Mouse (Mus musculus): ENCODE data around the gene Tenm4.

The Tenm4 gene

DNA sequence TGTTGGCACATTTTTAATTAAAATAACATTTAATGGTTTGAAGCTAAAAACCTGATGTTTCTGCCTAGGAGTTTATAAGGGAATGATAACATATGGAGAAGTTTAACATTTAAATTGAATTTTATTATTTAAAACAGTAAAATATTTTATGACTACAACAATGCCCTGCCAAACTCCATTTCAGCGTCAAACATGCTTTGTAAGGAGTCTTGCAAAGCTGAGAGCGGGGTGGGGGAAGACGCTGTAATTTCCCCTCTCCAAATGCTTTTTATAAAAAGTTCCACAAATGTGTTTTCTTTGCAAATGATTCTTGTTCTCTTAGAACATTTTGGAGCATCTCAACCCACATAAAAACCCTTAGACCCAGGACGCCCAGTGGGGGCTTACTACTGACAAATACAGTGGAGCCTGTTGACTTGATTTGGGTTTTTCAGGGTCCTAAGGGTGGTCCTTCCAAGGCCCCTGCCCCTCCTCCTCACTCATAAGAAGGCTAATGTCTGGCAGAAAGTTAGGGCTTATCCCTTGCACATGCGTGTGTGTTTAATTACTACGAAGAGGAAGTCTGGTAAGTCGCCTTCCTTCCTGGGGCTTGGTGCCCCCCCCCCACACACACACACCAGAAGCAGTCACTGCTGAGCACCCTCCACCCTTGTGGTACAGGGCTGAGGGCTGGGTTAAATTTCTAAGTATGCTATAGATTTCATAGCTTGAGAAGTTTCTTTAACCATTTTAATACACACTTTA, 563.4 kb downstream of the Tenm4 start:
- DNase-seq (ENCODE audit: low spot score), result no peak

DNA sequence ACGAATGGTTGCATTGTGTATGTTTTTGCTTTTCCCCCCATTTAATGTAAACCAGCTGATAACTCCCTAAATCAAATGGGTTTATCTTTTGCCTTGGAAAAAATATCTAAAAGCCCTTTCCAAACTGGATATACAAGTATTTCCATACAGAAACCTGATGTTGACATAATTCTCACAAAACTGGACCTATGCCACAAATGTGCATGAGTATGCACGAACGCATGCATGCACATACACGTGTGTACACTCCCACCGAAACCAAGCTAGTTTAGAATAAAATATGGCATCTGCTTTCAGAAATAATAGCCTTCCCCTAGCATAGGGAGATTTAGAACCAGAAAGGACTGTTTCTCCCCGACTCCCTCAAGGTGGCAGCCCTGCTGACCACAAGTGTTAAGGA, 569.6 kb downstream of the Tenm4 start:
- DNase-seq (ENCODE audit: low spot score), result no peak

- DNase-seq (ENCODE audit: low spot score), result no peak
These were observed 571.2 kb downstream of the Tenm4 start for GRCm38 (mm10) chr7:96742221-96742620.

- DNase-seq (ENCODE audit: low spot score), result peak; percentile 12
These were observed 574.9 kb downstream of the Tenm4 start for GRCm38 (mm10) chr7:96745956-96746355.

DNA sequence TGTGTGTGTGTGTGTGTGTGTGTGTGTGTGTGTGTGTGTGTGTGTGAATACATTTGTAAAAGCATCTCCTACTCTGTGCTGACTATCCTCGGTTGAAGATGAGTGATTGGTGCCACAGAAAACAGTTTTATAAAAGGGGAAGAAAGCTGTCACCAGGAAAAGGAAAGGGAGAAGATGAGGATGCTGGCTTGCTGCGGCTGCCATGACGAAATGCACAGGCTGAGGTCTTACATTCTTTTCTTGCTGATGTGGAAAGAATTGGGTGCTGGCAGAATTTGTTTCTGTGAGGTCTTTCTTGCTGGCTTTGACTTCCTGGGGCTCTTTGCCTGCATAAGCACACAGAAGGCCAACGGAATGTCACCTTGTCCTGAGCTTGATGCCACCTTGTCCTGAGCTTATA, 575.7 kb downstream of the Tenm4 start:
- no peak for DNase-seq (ENCODE audit: low spot score)

GRCm38 (mm10) chr7:96748538-96749045, 577.5 kb downstream of the Tenm4 start:
- DNase-seq (ENCODE audit: low spot score), result no peak

DNA sequence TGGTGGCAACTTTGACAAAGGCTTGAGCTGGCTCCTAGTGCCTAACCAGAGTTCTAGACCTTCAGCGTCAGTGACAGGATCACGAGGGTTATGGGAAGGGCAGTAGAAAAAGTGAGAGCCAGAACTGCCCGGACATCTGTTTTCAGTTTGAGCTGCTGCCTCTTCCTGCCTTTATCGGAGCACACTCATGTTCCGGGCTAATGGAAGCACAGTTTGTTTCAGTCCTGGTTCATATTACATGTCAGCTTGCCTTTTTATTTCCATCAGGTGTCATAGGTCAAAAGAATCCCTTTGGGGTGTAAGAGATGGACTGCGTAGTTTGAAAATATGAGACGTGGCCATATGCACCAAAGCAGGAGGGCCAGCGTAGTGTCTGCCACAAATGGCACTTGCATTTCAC, 578.7 kb downstream of the Tenm4 start:
- DNase-seq (ENCODE audit: low spot score), result peak; percentile 11

- DNase-seq (ENCODE audit: low spot score), result no peak
These were observed 580.2 kb downstream of the Tenm4 start for GRCm38 (mm10) chr7:96751236-96751635.

- no peak for DNase-seq (ENCODE audit: low spot score)
These were observed 581.7 kb downstream of the Tenm4 start for GRCm38 (mm10) chr7:96752776-96753175.

DNA sequence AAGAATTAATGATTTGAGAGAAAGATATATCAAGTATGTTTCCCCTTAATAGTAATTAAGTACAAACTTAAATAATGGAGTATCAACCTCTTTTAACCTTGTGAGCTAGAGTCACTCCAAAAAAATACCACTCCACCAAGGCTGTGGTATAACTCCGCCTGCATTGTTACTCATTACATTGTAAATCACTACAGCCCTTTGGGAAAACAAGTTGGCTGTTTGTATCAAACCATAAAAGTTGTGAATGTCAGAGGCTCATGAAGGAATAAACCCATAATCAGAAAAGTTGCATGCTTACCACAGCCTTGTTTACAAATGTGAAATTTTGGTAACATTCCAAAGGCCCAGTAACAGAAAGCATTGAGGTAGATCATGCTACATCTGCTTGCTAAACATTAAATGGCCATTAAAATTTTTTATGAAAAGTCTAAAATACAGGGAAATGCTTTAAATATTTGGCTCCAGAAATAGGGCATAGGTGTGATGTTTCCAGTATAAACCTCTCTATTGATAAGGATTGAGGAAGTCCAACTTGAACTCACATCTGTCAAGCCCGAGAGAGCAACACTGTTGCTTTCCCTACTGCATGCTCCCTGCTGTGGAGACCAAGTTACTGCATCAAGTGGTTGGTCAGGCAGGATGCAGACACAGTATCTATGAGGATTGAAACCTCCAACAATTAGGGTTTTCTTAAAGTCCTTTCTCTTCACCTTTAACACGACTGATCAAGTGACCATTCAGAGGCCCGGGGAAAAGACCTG, 582.5 kb downstream of the Tenm4 start:
- DNase-seq (ENCODE audit: low spot score), result no peak

- no peak for DNase-seq (ENCODE audit: low spot score)
These were observed 583.1 kb downstream of the Tenm4 start for GRCm38 (mm10) chr7:96754175-96754574.

DNA sequence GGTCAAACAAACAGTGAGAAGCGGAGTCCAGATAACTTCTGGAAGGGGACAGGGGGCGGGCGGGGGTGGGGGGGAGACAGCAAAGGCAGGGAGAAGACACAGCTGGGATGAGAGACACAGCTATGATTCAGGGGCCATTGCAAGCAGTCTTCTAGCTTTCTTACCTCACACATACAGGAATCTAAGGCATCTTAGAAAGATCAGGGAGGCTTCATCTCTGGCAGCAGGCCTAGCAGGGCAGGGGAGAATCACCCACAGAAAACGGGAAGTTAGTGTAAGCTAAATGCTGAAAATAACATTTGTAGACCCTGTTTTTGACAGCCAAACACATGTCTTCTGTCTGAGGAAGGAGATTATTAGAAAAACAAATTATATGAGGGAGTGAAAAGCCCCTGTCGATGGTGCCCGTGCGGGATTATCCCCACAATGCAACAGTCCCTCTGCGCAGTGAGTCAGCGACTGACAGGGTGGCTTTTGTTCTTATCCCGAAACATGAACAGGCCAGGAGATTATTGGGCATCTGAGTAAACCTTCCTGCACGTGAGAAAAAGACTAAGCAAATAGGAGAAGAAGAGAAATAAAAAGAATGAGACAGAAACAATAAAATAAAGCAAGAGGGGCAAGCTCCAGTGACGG, 584.5 kb downstream of the Tenm4 start:
- DNase-seq (ENCODE audit: low spot score), result no peak

GRCm38 (mm10) chr7:96756104-96756742, 585.2 kb downstream of the Tenm4 start:
- no peak for DNase-seq (ENCODE audit: low spot score)

GRCm38 (mm10) chr7:96757067-96757466, 586.0 kb downstream of the Tenm4 start:
- DNase-seq (ENCODE audit: low spot score), result no peak

DNA sequence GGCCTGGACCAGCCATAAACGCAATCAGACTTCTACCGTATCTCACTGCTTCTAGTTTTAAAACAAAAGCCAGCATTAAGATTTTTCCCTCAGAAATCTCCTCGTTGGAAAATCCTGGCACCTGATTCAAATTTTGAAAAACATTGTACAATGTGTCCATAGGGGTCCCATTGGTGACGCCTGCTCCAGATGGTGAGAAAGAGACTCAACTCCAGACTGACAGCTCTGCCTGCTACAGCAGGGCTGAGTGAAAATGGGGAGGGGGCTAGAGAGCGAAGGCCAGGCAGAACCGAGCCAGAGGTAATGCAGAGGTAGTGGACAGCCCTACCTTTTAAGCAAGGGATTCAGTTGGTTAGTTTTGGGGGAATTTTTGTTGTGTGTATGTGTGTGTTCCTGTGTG, 589.2 kb downstream of the Tenm4 start:
- no peak for DNase-seq (ENCODE audit: low spot score)

DNA sequence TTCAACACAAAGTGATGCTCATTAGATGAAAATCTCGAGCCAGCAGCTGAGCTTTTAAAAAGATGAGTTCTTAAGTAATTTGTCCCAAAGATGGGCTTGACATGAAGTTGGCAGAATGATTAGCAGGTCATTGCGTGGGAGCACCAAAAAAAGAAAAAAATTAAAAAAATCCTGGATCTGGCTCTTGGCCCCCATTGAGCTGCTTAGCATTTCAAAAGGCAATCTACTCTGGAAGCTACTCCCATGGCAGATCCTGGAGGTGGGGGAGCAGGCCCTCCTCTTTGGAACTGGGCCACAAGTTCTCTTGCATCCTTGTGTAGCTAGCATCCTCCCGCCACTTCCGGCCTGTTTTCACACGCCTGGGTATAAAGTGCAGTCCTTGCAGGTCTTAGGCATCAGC, 590.1 kb downstream of the Tenm4 start:
- DNase-seq (ENCODE audit: low spot score), result no peak

DNA sequence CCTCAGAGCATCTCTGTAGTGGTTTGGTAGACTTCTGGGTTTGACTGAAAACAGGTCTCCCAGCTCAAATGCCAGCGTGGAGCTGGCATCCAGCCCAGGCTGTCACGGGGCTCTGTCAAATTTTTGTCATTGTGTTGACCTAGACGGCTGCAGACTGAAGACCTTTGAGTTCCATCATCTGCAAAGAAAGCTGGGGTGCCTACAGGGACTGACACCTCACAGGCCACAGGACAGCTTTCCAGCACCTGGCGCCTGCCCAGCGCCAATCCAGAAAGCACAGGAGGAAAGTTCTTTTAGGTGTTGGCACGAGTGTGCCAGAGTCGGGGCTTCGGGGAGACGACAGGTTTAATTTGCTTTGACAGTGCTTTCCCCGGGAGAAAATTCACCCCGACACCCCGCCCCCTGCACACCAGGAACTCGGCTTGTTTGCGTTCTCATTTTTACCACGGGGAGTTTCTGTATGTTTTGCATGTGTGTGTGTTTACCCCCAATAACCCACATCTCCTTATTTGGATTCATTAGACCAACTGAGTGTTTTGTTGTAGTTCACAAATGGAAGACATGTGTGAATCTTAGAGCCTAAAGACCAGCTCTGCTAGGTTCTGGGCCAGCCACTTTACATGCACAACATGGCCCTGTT, 594.4 kb downstream of the Tenm4 start:
- DNase-seq (ENCODE audit: low spot score), result no peak

GRCm38 (mm10) chr7:96767090-96767489, 596.0 kb downstream of the Tenm4 start:
- no peak for DNase-seq (ENCODE audit: low spot score)

DNA sequence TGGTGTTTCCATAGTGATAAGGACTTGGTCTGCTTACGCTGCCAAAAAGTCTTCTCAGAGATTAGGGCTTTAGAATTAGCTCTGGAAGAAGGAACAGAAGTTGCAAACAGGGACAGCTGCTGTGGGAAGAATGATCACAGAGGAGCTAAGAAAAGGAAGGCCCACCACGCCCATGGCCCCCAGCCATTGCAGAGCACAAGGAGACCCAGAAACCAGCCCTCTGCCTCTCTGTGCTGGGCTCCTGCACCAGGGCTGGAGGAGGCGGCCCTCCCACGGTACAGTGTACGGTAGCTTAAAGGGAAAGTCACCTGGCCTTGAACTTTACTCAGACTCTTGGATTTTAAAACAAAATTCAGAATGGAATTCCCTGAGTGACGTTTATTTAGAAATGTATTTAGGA, 597.7 kb downstream of the Tenm4 start:
- no peak for DNase-seq (ENCODE audit: low spot score)

GRCm38 (mm10) chr7:96769784-96770183, 598.7 kb downstream of the Tenm4 start:
- no peak for DNase-seq (ENCODE audit: low spot score)

- DNase-seq (ENCODE audit: low spot score), result no peak
These were observed 601.9 kb downstream of the Tenm4 start for GRCm38 (mm10) chr7:96772966-96773365.

Measured in lung, postnatal 25 days (tissue).